Mouse (Mus musculus): Measurements from ENCODE around the gene Aplp1.

DNA sequence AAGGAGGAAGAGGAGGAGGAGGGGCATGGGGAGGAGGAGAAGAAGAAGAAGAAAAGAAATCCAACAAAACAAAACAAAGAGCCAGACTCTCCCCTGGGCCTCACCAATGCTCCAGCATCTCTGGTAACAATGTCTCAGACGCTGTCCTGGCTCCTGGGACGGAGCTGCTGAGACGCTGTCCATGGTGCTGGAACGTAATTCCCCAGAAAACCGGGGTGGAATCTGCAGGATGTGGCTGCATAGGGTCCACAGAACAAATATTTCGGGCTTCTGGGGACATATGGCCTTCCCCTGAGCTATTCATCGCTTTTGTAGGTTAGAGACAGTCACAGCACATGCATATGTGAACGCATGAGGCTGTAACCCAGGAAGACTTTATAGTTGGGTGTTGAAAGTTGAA lies 38.9 kb upstream of the Aplp1 start:
- TF ChIP-seq CTCF (IDR thresholded peaks at IDR 0.05; ENCODE audit: control insufficient read depth, insufficient read depth, insufficient read length) (no peak), MYOG (IDR thresholded peaks at IDR 0.05; ENCODE audit: control insufficient read depth, extremely low read depth, insufficient read length) (no peak)

Data from C2C12 (cell line).